Mouse (Mus musculus) hindbrain, embryonic 10.5 days (tissue): ENCODE data around the gene Gm8677. TPM values are rescaled to one million over a fixed set of nuclear protein-coding genes. Genes with fewer than 3 reads are reported as not detected.
"Not testable (repeated sequence)": the region's sequence is repeated elsewhere in the genome, so short reads cannot be mapped to it uniquely, and the experiment has no call there.

Experiments
- DNase-seq: peaks from one replicate; pipeline ENCODE4 v3.0.0-alpha.2; 2017; ENCODE audit warnings: low spot score
- H3K27ac ChIP-seq: fragments of 300-500 bp; sonication (generic); 2 replicates; pipeline ENCODE4 v1.5.1; 2016; ENCODE audit warnings: mild to moderate bottlenecking, moderate library complexity
- H3K27me3 ChIP-seq: fragments of 300-500 bp; sonication (generic); 2 replicates; pipeline ENCODE4 v1.6.1; 2016; ENCODE audit warnings: mild to moderate bottlenecking; ENCODE audit not compliant: poor library complexity, insufficient read depth, severe bottlenecking
- H3K36me3 ChIP-seq: fragments of 300-500 bp; sonication (generic); 2 replicates; pipeline ENCODE4 v1.6.1; 2016; ENCODE audit warnings: mild to moderate bottlenecking, moderate library complexity
- H3K4me1 ChIP-seq: fragments of 300-500 bp; sonication (generic); replicated peaks from 2 replicates; pipeline ENCODE4 v1.6.1; 2016; ENCODE audit warnings: mild to moderate bottlenecking
- H3K4me3 ChIP-seq: fragments of 300-500 bp; sonication (generic); 2 replicates; pipeline ENCODE4 v1.5.1; 2016; ENCODE audit warnings: mild to moderate bottlenecking, moderate library complexity
- H3K9me3 ChIP-seq: fragments of 300-500 bp; sonication (generic); 2 replicates; pipeline ENCODE4 v1.6.1; 2016; ENCODE audit warnings: mild to moderate bottlenecking, moderate library complexity
- WGBS: fragments of 180-500 bp; shearing (Covaris S2); methylation state at CpG from one replicate; pipeline ENCODE4 v1.1.7; 2016; 5-methylcytosine and 5-hydroxymethylcytosine counted together
- polyA plus RNA-seq: library from polyadenylated mRNA; unstranded; fragments of >200 nt; fragmentation: Nextera tagmentation; extraction: Ambion mirVana; gene quantifications from 2 replicates; pipeline ENCODE4 v1.2.1, GENCODE M21; 2016

The Gm8677 gene
- polyA plus RNA-seq, result not detected in 2 replicates

DNA sequence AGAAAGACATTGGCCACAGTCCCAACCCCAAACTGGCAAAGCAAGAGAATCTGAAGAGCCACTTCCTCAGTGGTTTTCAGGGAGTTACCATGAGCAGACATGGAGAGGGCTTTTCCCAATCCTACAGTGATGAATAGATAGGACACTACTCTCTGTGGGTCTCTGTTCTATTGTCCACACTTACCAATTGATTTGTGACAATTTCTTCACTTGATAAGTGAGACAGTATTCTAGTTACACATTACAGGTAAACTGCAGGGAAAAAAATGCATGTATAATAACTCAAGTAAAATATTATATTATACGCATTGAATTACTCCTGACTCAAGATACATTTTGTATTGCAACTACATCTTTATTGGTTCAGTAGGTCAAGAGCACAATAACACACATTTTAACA lies at the start of gene Gm8677:
Gm8677 (minus strand) TSS at position 101 of the 400 bp plus-strand sequence.
- H3K27me3 ChIP-seq, H3K9me3 ChIP-seq, H3K4me3 ChIP-seq, H3K4me1 ChIP-seq, H3K27ac ChIP-seq, H3K36me3 ChIP-seq, DNase-seq: not testable (repeated sequence)
- no CpG with 5 or more reads among the region's 1 CpGs for WGBS

DNA sequence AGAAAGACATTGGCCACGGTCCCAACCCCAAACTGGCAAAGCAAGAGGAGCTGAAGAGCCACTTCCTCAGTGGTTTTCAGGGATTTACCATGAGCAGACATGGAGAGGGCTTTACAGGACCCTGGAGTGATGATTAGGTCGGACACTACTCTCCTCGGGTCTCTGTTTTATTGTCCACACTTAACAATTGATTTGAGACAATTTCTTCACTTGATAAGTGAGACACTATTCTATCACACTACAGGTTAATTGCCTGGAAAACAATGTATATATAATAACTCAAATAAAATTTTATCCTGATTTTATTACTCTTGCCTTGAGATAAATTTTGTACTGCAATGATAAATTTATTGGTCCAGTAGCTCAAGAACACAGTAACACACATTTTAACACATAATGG lies 30.6 kb upstream of the Gm8677 start, which contains the start of gene Gm4201:
Gm4201 (minus strand) TSS at position 101 of the 400 bp plus-strand sequence.
- not testable (repeated sequence) for H3K27ac ChIP-seq, H3K9me3 ChIP-seq, H3K4me1 ChIP-seq, H3K36me3 ChIP-seq, H3K4me3 ChIP-seq, H3K27me3 ChIP-seq, DNase-seq
- WGBS, result no CpG with 5 or more reads among the region's 3 CpGs

DNA sequence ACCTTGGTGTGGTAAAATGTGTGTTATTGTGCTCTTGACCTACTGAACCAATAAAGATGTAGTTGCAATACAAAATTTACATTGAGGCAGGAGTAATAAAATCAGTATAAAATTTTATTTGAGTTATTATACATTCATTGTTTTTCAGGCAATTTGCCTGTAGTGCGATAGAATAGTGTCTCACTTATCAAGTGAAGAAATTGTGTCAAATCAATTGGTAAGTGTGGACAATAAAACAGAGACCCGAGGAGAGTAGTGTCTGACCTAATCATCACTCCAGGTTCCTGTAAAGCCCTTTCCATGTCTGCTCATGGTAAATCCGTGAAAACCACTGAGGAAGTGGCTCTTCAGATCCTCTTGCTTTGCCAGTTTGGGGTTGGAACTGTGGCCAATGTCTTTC lies 12.0 kb downstream of the Gm8677 start, which contains the start of gene Vmn1r152:
Vmn1r152 (plus strand) TSS at position 301 of the 400 bp plus-strand sequence.
- no CpG with 5 or more reads among the region's 3 CpGs for whole genome bisulfite sequencing
- not testable (repeated sequence) for H3K27me3 ChIP-seq, H3K9me3 ChIP-seq, H3K4me1 ChIP-seq, H3K27ac ChIP-seq, H3K4me3 ChIP-seq, DNase-seq, H3K36me3 ChIP-seq

DNA sequence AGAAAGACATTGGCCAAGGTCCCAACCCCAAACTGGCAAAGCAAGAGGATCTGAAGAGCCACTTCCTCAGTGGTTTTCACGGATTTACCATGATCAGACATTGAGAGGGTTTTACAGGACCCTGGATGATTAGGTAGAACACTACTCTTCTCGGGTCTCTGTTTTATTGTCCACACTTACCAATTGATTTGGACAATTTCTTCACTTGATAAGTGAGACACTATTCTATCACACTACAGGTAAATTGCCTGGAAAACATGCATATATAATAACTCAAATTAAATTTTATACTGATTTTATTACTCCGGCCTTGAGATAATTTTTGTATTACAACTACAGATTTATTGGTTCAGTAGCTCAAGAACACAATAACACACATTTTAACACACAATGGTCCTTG lies 35.1 kb downstream of the Gm8677 start, which contains the start of gene Vmn1r151:
Vmn1r151 (minus strand) TSS at position 101 of the 400 bp plus-strand sequence.
- H3K4me3 ChIP-seq, H3K27ac ChIP-seq, H3K27me3 ChIP-seq, H3K4me1 ChIP-seq, H3K36me3 ChIP-seq, H3K9me3 ChIP-seq, DNase-seq: not testable (repeated sequence)
- 65% methylated on average over 2 of the region's 3 CpGs for WGBS

Other genes starting within 250 kb of the Gm8677 start
- gene Gm4187, start 205.2 kb downstream of the Gm8677 start, polyA plus RNA-seq, result not detected in 2 replicates
- not detected in 2 replicates for gene Gm8660, start 163.8 kb downstream of the Gm8677 start, polyA plus RNA-seq
- gene Vmn1r148, start 121.3 kb downstream of the Gm8677 start, polyA plus RNA-seq, result not detected in 2 replicates
- gene Vmn1r149, start 96.7 kb downstream of the Gm8677 start, polyA plus RNA-seq, result not detected in 2 replicates
- gene Gm10665, start 70.8 kb downstream of the Gm8677 start, polyA plus RNA-seq, result not detected in 2 replicates
- not detected in 2 replicates for gene Vmn1r151, start 35.2 kb downstream of the Gm8677 start, polyA plus RNA-seq
- not detected in 2 replicates for gene Vmn1r152, start 11.9 kb downstream of the Gm8677 start, polyA plus RNA-seq
- gene Gm4201, start 30.5 kb upstream of the Gm8677 start, polyA plus RNA-seq, result not detected in 2 replicates
- gene Gm4565, start 53.2 kb upstream of the Gm8677 start, polyA plus RNA-seq, result not detected in 2 replicates
- not detected in 2 replicates for gene Vmn1r155, start 123.1 kb upstream of the Gm8677 start, polyA plus RNA-seq
- not detected in 2 replicates for gene Gm8693, start 157.4 kb upstream of the Gm8677 start, polyA plus RNA-seq
- not detected in 2 replicates for gene Gm4567, start 184.8 kb upstream of the Gm8677 start, polyA plus RNA-seq
- gene Vmn1r157, start 226.8 kb upstream of the Gm8677 start, polyA plus RNA-seq, result not detected in 2 replicates